Mouse (Mus musculus) C2C12 (cell line): ENCODE results near the gene B130006D01Rik. TPM values are rescaled to one million over a fixed set of nuclear protein-coding genes. Genes with fewer than 3 reads are reported as not detected.

Source experiments
- H3K27me3 ChIP-seq: one replicate; pipeline ENCODE4 v1.6.1; 2011; ENCODE audit not compliant: control insufficient read depth, insufficient read depth, insufficient read length
- H3K36me3 ChIP-seq: one replicate; pipeline ENCODE4 v1.6.1; 2011; ENCODE audit not compliant: control insufficient read depth, insufficient read depth
- H3K4me3 ChIP-seq: one replicate; pipeline ENCODE4 v1.5.1; 2011; ENCODE audit warnings: mild to moderate bottlenecking, control low read depth; ENCODE audit not compliant: poor library complexity, insufficient read depth, severe bottlenecking
- H3K79me2 ChIP-seq: one replicate; pipeline ENCODE4 v1.6.1; 2011; ENCODE audit not compliant: control insufficient read depth, insufficient read depth
- H3K79me3 ChIP-seq: one replicate; pipeline ENCODE4 v1.6.1; 2011; ENCODE audit warnings: low read depth, control low read depth
- H3ac ChIP-seq: one replicate; pipeline ENCODE3; 2011; ENCODE audit warnings: low read depth; ENCODE audit not compliant: control insufficient read depth, insufficient read length
- CEBPB ChIP-seq: IDR thresholded peaks from one replicate; pipeline ENCODE4 v1.6.1; 2011; ENCODE audit warnings: low read depth, mild to moderate bottlenecking, control low read depth, moderate library complexity
- CTCF ChIP-seq: IDR thresholded peaks from one replicate; pipeline ENCODE4 v1.5.1; 2011; ENCODE audit not compliant: control insufficient read depth, insufficient read depth, insufficient read length
- FOSL1 ChIP-seq: IDR thresholded peaks from one replicate; pipeline ENCODE4 v1.8.0; 2011; ENCODE audit warnings: mild to moderate bottlenecking, low read length; ENCODE audit not compliant: poor library complexity, insufficient read depth, severe bottlenecking
- MAX ChIP-seq: IDR thresholded peaks from one replicate; pipeline ENCODE4 v1.6.1; 2011; ENCODE audit warnings: mild to moderate bottlenecking, control low read depth
- MYOD1 ChIP-seq: IDR thresholded peaks from one replicate; pipeline ENCODE4 v1.6.1; 2011; ENCODE audit warnings: low read depth; ENCODE audit not compliant: control insufficient read depth, insufficient read length
- MYOG ChIP-seq: IDR thresholded peaks from one replicate; pipeline ENCODE4 v1.6.1; 2011; ENCODE audit not compliant: control insufficient read depth, insufficient read length; ENCODE audit errors: extremely low read depth
- USF1 ChIP-seq: IDR thresholded peaks from one replicate; pipeline ENCODE4 v1.6.1; 2011; ENCODE audit warnings: low read depth, mild to moderate bottlenecking, control low read depth, moderate library complexity
- polyA plus RNA-seq: library from polyadenylated mRNA; unstranded; fragments of >200 nt; fragmentation: generic; extraction: Trizol; gene quantifications from one replicate; pipeline ENCODE4 v1.2.1, GENCODE M21; 2012; ENCODE audit warnings: missing spikeins

B130006D01Rik gene
- polyA plus RNA-seq, 1 experiment, result 0.02 TPM

DNA sequence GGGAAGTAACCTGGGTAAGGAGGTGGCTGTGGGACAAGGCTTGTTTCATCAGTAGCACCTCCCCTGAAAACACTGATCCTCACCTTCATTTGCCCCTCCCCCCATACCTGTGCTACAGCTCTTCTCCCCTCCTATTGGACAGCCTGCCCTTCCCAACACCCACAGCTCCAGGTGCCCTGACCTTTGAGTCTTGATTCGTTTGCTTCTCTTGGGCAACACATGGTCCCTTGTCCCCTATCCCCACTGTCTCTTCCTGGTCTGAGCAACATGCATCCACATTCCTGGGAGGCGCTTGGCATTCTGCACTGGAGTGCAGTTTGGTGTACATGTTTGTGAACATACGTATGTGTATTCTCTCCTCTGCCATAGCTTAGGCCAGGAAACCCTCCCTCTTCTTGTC lies 40.4 kb upstream of the B130006D01Rik start:
- Histone ChIP-seq H3K79me3 (no peaks in the 10 kb centered on the region), H3K79me2 (no peaks in the 10 kb centered on the region), H3K4me3 (no peak overlapping the region), H3K27me3 (no peaks in the 10 kb centered on the region), H3ac (no peak overlapping the region), H3K36me3 (peaks cover 37% of the 10 kb centered on the region)
- TF ChIP-seq CTCF (no peak), MYOG (no peak)

DNA sequence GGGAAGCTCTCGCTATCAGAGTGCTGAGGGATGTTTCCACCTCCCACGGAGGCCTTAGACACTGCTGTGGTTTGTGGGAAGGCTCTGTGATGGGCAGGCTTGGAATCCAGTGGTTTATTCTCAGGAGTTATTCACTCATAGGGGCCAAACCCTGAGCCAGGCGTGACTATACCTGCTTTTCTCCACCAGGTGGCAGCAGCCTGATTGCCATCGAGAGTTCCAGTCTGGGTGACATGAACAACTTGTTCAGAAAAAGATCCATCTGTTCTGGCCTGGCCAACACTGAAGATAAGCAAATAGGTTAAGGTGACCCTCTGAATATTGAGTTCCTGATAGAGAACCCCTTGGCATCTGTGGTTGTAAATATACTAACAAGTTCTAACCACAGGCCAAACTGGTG lies 37.4 kb upstream of the B130006D01Rik start:
- Histone ChIP-seq H3K36me3 (peaks cover 12% of the 10 kb centered on the region), H3K79me3 (no peaks in the 10 kb centered on the region), H3K4me3 (no peak overlapping the region), H3K79me2 (no peaks in the 10 kb centered on the region), H3ac (no peak overlapping the region), H3K27me3 (no peaks in the 10 kb centered on the region)
- TF ChIP-seq MAX, result peak; percentile 41
- TF ChIP-seq MYOD1, result no peak
- no peak for TF ChIP-seq USF1
- peak; percentile 73 for TF ChIP-seq CTCF
- no peak for TF ChIP-seq MYOG

- H3K79me2 ChIP-seq, result no peaks in the 10 kb centered on the region
- no peak overlapping the region for H3ac ChIP-seq
- H3K36me3 ChIP-seq, result peaks cover 4% of the 10 kb centered on the region
These were observed 36.2 kb upstream of the B130006D01Rik start for GRCm38 (mm10) chr11:95687084-95687656.

GRCm38 (mm10) chr11:95688515-95688914 lies 34.9 kb upstream of the B130006D01Rik start:
- H3K4me3 ChIP-seq, result no peak overlapping the region
- H3K27me3 ChIP-seq, result peaks cover 6% of the 10 kb centered on the region
- no peaks in the 10 kb centered on the region for H3K79me2 ChIP-seq
- H3K36me3 ChIP-seq, result no peaks in the 10 kb centered on the region
- no peaks in the 10 kb centered on the region for H3K79me3 ChIP-seq
- no peak overlapping the region for H3ac ChIP-seq
- TF ChIP-seq USF1, result no peak
- no peak for TF ChIP-seq CEBPB
- no peak for TF ChIP-seq CTCF
- no peak for TF ChIP-seq MYOD1
- no peak for TF ChIP-seq FOSL1
- TF ChIP-seq MAX, result no peak
- TF ChIP-seq MYOG, result no peak

More at GRCm38 (mm10) chr11:95687084-95687656, 36.2 kb upstream of the B130006D01Rik start:
- TF ChIP-seq CTCF (no peak), MAX (no peak), CEBPB (no peak), FOSL1 (no peak), MYOG (no peak), MYOD1 (no peak)
- no peaks in the 10 kb centered on the region for H3K27me3 ChIP-seq
- no peaks in the 10 kb centered on the region for H3K79me3 ChIP-seq
- no peak overlapping the region for H3K4me3 ChIP-seq

GRCm38 (mm10) chr11:95688981-95689380 lies 34.4 kb upstream of the B130006D01Rik start:
- no peaks in the 10 kb centered on the region for H3K36me3 ChIP-seq
- no peaks in the 10 kb centered on the region for H3K79me3 ChIP-seq
- H3K27me3 ChIP-seq, result peaks cover 6% of the 10 kb centered on the region
- H3K4me3 ChIP-seq, result no peak overlapping the region
- H3K79me2 ChIP-seq, result no peaks in the 10 kb centered on the region
- H3ac ChIP-seq, result no peak overlapping the region
- TF ChIP-seq MAX (no peak), MYOD1 (no peak), MYOG (no peak), CEBPB (no peak), FOSL1 (no peak), CTCF (no peak), USF1 (no peak)

DNA sequence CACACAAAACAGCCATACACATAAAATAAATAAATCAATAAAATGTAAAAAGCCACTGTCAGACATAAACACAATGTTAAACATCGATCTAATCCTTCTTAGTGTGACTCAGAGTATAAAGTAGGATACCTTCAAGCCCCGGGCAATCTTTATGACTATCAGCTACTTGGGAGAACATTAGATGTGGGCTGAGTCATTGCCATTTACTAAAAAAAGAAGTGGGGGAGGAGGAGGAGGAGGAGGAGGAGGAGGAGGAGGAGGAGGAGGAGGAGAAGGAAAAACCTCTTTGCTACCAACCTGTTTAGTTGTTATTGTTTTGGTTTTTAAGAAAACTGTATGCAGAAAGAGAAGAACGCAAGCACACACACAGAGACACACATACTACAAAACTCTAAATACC lies 33.8 kb upstream of the B130006D01Rik start:
- TF ChIP-seq FOSL1 (no peak), MYOG (no peak), CTCF (no peak), USF1 (no peak), MYOD1 (no peak), MAX (no peak), CEBPB (no peak)
- H3ac ChIP-seq, result no peak overlapping the region
- no peaks in the 10 kb centered on the region for H3K79me3 ChIP-seq
- H3K79me2 ChIP-seq, result no peaks in the 10 kb centered on the region
- H3K4me3 ChIP-seq, result no peak overlapping the region
- peaks cover 7% of the 10 kb centered on the region for H3K27me3 ChIP-seq
- H3K36me3 ChIP-seq, result no peaks in the 10 kb centered on the region
